Mouse (Mus musculus) intestine, embryonic 15.5 days (tissue): ENCODE measurements around the gene Prx. TPM values are rescaled to one million over a fixed set of nuclear protein-coding genes. Genes with fewer than 3 reads are reported as not detected.

Experiments used
- ATAC-seq: fragments of 200-750 bp; cut with Nextera tagmentation; 2 replicates; pipeline ENCODE4 v1.8.0; 2017; ENCODE audit warnings: moderate TSS enrichment, moderate library complexity
- H3K27ac ChIP-seq: fragments of 300-500 bp; sonication (generic); 2 replicates; pipeline ENCODE4 v1.5.1; 2015; ENCODE audit warnings: mild to moderate bottlenecking, inconsistent platforms
- H3K27me3 ChIP-seq: fragments of 300-500 bp; sonication (generic); replicated peaks from 2 replicates; pipeline ENCODE4 v1.6.1; 2015; ENCODE audit warnings: inconsistent platforms
- H3K36me3 ChIP-seq: fragments of 300-500 bp; sonication (generic); 2 replicates; pipeline ENCODE4 v1.6.1; 2015; ENCODE audit warnings: inconsistent platforms
- H3K4me1 ChIP-seq: fragments of 300-500 bp; sonication (generic); replicated peaks from 2 replicates; pipeline ENCODE4 v1.6.1; 2015; ENCODE audit warnings: inconsistent platforms
- H3K4me2 ChIP-seq: fragments of 300-500 bp; sonication (generic); replicated peaks from 2 replicates; pipeline ENCODE4 v1.6.1; 2015; ENCODE audit warnings: mild to moderate bottlenecking, inconsistent platforms
- H3K4me3 ChIP-seq: fragments of 300-500 bp; sonication (generic); replicated peaks from 2 replicates; pipeline ENCODE4 v1.5.1; 2015; ENCODE audit warnings: inconsistent platforms
- H3K9ac ChIP-seq: fragments of 300-500 bp; sonication (generic); 2 replicates; pipeline ENCODE4 v1.6.1; 2015; ENCODE audit warnings: inconsistent platforms
- H3K9me3 ChIP-seq: fragments of 300-500 bp; sonication (generic); 2 replicates; pipeline ENCODE4 v1.6.1; 2016; ENCODE audit warnings: inconsistent platforms
- WGBS: fragments of 180-500 bp; shearing (Covaris S2); methylation state at CpG from one replicate; pipeline ENCODE4 v1.1.7; 2015; 5-methylcytosine and 5-hydroxymethylcytosine counted together
- polyA plus RNA-seq: library from polyadenylated mRNA; unstranded; fragments of >200 nt; fragmentation: Nextera tagmentation; extraction: Ambion mirVana; gene quantifications from 2 replicates; pipeline ENCODE4 v1.2.1, GENCODE M21; 2015

Prx gene
- polyA plus RNA-seq, 1 experiment from 2014 or later, result 3.2 TPM

- no peak overlapping the region for H3K9ac ChIP-seq
- 83% methylated on average over 10 of the region's 10 CpGs for WGBS
- no peaks in the 10 kb centered on the region for H3K27me3 ChIP-seq
- H3K9me3 ChIP-seq, result no peaks in the 10 kb centered on the region
- ATAC-seq, result no peak
- 0 out of 2 replicates have a peak, but pooled peaks cover 8% of the 10 kb centered on the region for H3K36me3 ChIP-seq
- H3K27ac ChIP-seq, result no peak overlapping the region
- H3K4me2 ChIP-seq, result no peak overlapping the region
- no peak overlapping the region for H3K4me3 ChIP-seq
- H3K4me1 ChIP-seq, result no peaks in the 10 kb centered on the region
These were observed 32.6 kb downstream of the Prx start for GRCm38 (mm10) chr7:27531707-27532106.

GRCm38 (mm10) chr7:27532480-27533050, 33.4 kb downstream of the Prx start:
- 92% methylated on average over 9 of the region's 9 CpGs for WGBS
- Histone ChIP-seq H3K4me1 (no peaks in the 10 kb centered on the region), H3K4me2 (no peak overlapping the region), H3K9ac (no peak overlapping the region), H3K9me3 (no peaks in the 10 kb centered on the region), H3K36me3 (0 out of 2 replicates have a peak, but pooled peaks cover 8% of the 10 kb centered on the region), H3K27me3 (no peaks in the 10 kb centered on the region), H3K27ac (no peak overlapping the region), H3K4me3 (no peak overlapping the region)
- no peak for ATAC-seq

GRCm38 (mm10) chr7:27535386-27535785, 36.3 kb downstream of the Prx start:
- Histone ChIP-seq H3K27me3 (no peaks in the 10 kb centered on the region), H3K9me3 (no peaks in the 10 kb centered on the region), H3K4me1 (no peaks in the 10 kb centered on the region), H3K4me2 (no peak overlapping the region), H3K36me3 (0 out of 2 replicates have a peak, but pooled peaks cover 8% of the 10 kb centered on the region), H3K27ac (no peak overlapping the region), H3K4me3 (no peak overlapping the region), H3K9ac (no peak overlapping the region)
- ATAC-seq, result 0 out of 2 replicates have a peak, but pooled peaks have one; percentile 51
- 73% methylated on average over 2 of the region's 2 CpGs for WGBS

GRCm38 (mm10) chr7:27536618-27537017, 37.5 kb downstream of the Prx start:
- Histone ChIP-seq H3K4me3 (no peak overlapping the region), H3K36me3 (0 out of 2 replicates have a peak, but pooled peaks cover 8% of the 10 kb centered on the region), H3K9ac (no peak overlapping the region), H3K27me3 (no peaks in the 10 kb centered on the region), H3K4me2 (no peak overlapping the region), H3K27ac (no peak overlapping the region), H3K4me1 (0 out of 2 replicates have a peak, but pooled peaks cover 2% of the 10 kb centered on the region), H3K9me3 (no peaks in the 10 kb centered on the region)
- 80% methylated on average over 6 of the region's 6 CpGs for WGBS
- no peak for ATAC-seq

- H3K36me3 ChIP-seq, result 0 out of 2 replicates have a peak, but pooled peaks cover 2% of the 10 kb centered on the region
- ATAC-seq, result no peak
- no peaks in the 10 kb centered on the region for H3K27me3 ChIP-seq
- 81% methylated on average over 8 of the region's 8 CpGs for WGBS
- no peaks in the 10 kb centered on the region for H3K9me3 ChIP-seq
- H3K4me2 ChIP-seq, result no peak overlapping the region
- H3K4me3 ChIP-seq, result no peak overlapping the region
- H3K27ac ChIP-seq, result no peak overlapping the region
- no peak overlapping the region for H3K9ac ChIP-seq
- 0 out of 2 replicates have a peak, but pooled peaks cover 3% of the 10 kb centered on the region for H3K4me1 ChIP-seq
These were observed 38.9 kb downstream of the Prx start for GRCm38 (mm10) chr7:27537998-27538397.

GRCm38 (mm10) chr7:27538797-27539196, 39.7 kb downstream of the Prx start:
- Histone ChIP-seq H3K27ac (no peak overlapping the region), H3K9ac (no peak overlapping the region), H3K4me3 (no peak overlapping the region), H3K4me2 (no peak overlapping the region), H3K9me3 (no peaks in the 10 kb centered on the region), H3K27me3 (no peaks in the 10 kb centered on the region), H3K4me1 (peaks cover 4% of the 10 kb centered on the region; the same call in 1 of the 2 replicates), H3K36me3 (0 out of 2 replicates have a peak, but pooled peaks cover 2% of the 10 kb centered on the region)
- WGBS, result 82% methylated on average over 2 of the region's 2 CpGs
- ATAC-seq, result no peak

GRCm38 (mm10) chr7:27540521-27540920, 41.4 kb downstream of the Prx start:
- Histone ChIP-seq H3K9me3 (no peaks in the 10 kb centered on the region), H3K27ac (no peak overlapping the region), H3K4me2 (no peak overlapping the region), H3K36me3 (0 out of 2 replicates have a peak, but pooled peaks cover 2% of the 10 kb centered on the region), H3K9ac (no peak overlapping the region), H3K4me1 (peaks cover 9% of the 10 kb centered on the region; the same call in 1 of the 2 replicates), H3K4me3 (no peak overlapping the region), H3K27me3 (no peaks in the 10 kb centered on the region)
- no peak; the same call in 1 of the 2 replicates for ATAC-seq
- WGBS, result 56% methylated on average over 2 of the region's 2 CpGs

GRCm38 (mm10) chr7:27540935-27541334, 41.8 kb downstream of the Prx start:
- H3K27me3 ChIP-seq, result no peaks in the 10 kb centered on the region
- no peak for ATAC-seq
- H3K36me3 ChIP-seq, result no peaks in the 10 kb centered on the region
- H3K9me3 ChIP-seq, result no peaks in the 10 kb centered on the region
- no peak overlapping the region for H3K4me2 ChIP-seq
- H3K9ac ChIP-seq, result no peak overlapping the region
- 84% methylated on average over 6 of the region's 6 CpGs for WGBS
- H3K4me1 ChIP-seq, result peaks cover 9% of the 10 kb centered on the region; the same call in 1 of the 2 replicates
- no peak overlapping the region for H3K27ac ChIP-seq
- H3K4me3 ChIP-seq, result no peak overlapping the region

- Histone ChIP-seq H3K4me1 (peaks cover 9% of the 10 kb centered on the region; the same call in 1 of the 2 replicates), H3K27ac (no peak overlapping the region), H3K4me3 (no peak overlapping the region), H3K9ac (no peak overlapping the region), H3K9me3 (no peaks in the 10 kb centered on the region), H3K27me3 (no peaks in the 10 kb centered on the region), H3K4me2 (no peak overlapping the region), H3K36me3 (no peaks in the 10 kb centered on the region)
- 84% methylated on average over 16 of the region's 16 CpGs for WGBS
- no peak for ATAC-seq
These were observed 42.3 kb downstream of the Prx start for GRCm38 (mm10) chr7:27541431-27541830.

GRCm38 (mm10) chr7:27541922-27542321, 42.8 kb downstream of the Prx start:
- no peak for ATAC-seq
- peak overlapping the region; percentile 42 for H3K4me3 ChIP-seq
- no peaks in the 10 kb centered on the region for H3K9me3 ChIP-seq
- 65% methylated on average over 5 of the region's 5 CpGs for WGBS
- H3K9ac ChIP-seq, result peak overlapping the region; percentile 61
- no peak overlapping the region for H3K27ac ChIP-seq
- H3K36me3 ChIP-seq, result no peaks in the 10 kb centered on the region
- peak overlapping the region; percentile 79 for H3K4me2 ChIP-seq
- H3K4me1 ChIP-seq, result peaks cover 9% of the 10 kb centered on the region; the same call in 1 of the 2 replicates
- H3K27me3 ChIP-seq, result no peaks in the 10 kb centered on the region

GRCm38 (mm10) chr7:27542392-27543033, 43.4 kb downstream of the Prx start:
- ATAC-seq, result peak; percentile 89
- WGBS, result under 1% methylated on average over 30 of the region's 30 CpGs
- Histone ChIP-seq H3K4me2 (peak overlapping the region; percentile 79), H3K36me3 (no peaks in the 10 kb centered on the region), H3K9ac (peak overlapping the region; percentile 61), H3K4me3 (peak overlapping the region; percentile 42), H3K27ac (peak overlapping the region; percentile 38; the same call in 1 of the 2 replicates), H3K9me3 (no peaks in the 10 kb centered on the region), H3K4me1 (peaks cover 9% of the 10 kb centered on the region; the same call in 1 of the 2 replicates), H3K27me3 (no peaks in the 10 kb centered on the region)

GRCm38 (mm10) chr7:27543065-27543464, 43.9 kb downstream of the Prx start:
- Histone ChIP-seq H3K36me3 (no peaks in the 10 kb centered on the region), H3K9me3 (no peaks in the 10 kb centered on the region), H3K4me1 (peaks cover 9% of the 10 kb centered on the region; the same call in 1 of the 2 replicates), H3K9ac (peak overlapping the region; percentile 61; the same call in 1 of the 2 replicates), H3K4me2 (peak overlapping the region; percentile 79), H3K27ac (peak overlapping the region; percentile 40; the same call in 1 of the 2 replicates), H3K27me3 (no peaks in the 10 kb centered on the region), H3K4me3 (peak overlapping the region; percentile 42)
- 42% methylated on average over 6 of the region's 6 CpGs for whole genome bisulfite sequencing
- ATAC-seq, result peak; percentile 12
